Mouse (Mus musculus) thymus, adult 2 months (tissue): Measurements from ENCODE around the gene Ephb3. TPM values are rescaled to one million over a fixed set of nuclear protein-coding genes. Genes with fewer than 3 reads are reported as not detected.

Source experiments
- DNase-seq: peaks from one replicate; pipeline ENCODE4 v3.0.0; 2021
- H3K27ac ChIP-seq: fragments of 200-500 bp; 2 replicates; pipeline ENCODE4 v1.5.1; 2012; ENCODE audit warnings: low read length, control low read depth; ENCODE audit not compliant: control insufficient read depth, insufficient read depth
- H3K27me3 ChIP-seq: fragments of 200-500 bp; 2 replicates; pipeline ENCODE4 v1.6.1; 2012; ENCODE audit warnings: mild to moderate bottlenecking, low read length, moderate library complexity, mixed read lengths; ENCODE audit not compliant: control insufficient read depth, insufficient read depth
- H3K36me3 ChIP-seq: fragments of 200-500 bp; 2 replicates; pipeline ENCODE4 v1.6.1; 2012; ENCODE audit warnings: mild to moderate bottlenecking, low read length, moderate library complexity; ENCODE audit not compliant: control insufficient read depth, insufficient read depth
- H3K4me1 ChIP-seq: fragments of 200-500 bp; replicated peaks from 2 replicates; pipeline ENCODE4 v1.6.1; 2012; ENCODE audit warnings: low read length; ENCODE audit not compliant: control insufficient read depth, insufficient read depth
- H3K4me3 ChIP-seq: fragments of 200-500 bp; 2 replicates; pipeline ENCODE4 v1.5.1; 2012; ENCODE audit warnings: mild to moderate bottlenecking, low read length, control low read depth, moderate library complexity; ENCODE audit not compliant: control insufficient read depth, insufficient read depth
- CTCF ChIP-seq: fragments of 200-500 bp; IDR thresholded peaks from 2 replicates; pipeline ENCODE4 v1.5.1; 2012; ENCODE audit warnings: mild to moderate bottlenecking, control low read depth, low read length, moderate library complexity, borderline replicate concordance; ENCODE audit not compliant: control insufficient read depth, poor library complexity, insufficient read depth; ENCODE audit errors: extremely low read depth
- POLR2A ChIP-seq: fragments of 200-500 bp; IDR thresholded peaks from 2 replicates; pipeline ENCODE4 v1.6.1; 2012; ENCODE audit warnings: mild to moderate bottlenecking, low read length, control low read depth, moderate library complexity; ENCODE audit not compliant: control insufficient read depth, poor library complexity, insufficient read depth; ENCODE audit errors: extremely low read depth
- WGBS: fragments of 180-500 bp; shearing (Covaris S2); methylation state at CpG from one replicate; pipeline ENCODE4 v1.1.7; 2018; 5-methylcytosine and 5-hydroxymethylcytosine counted together
- polyA plus RNA-seq: library from polyadenylated mRNA; depleted of rRNA; stranded (reverse); fragments of >200 nt; gene quantifications from 2 replicates; pipeline ENCODE4 v1.2.3, GENCODE M21; 2012

Gene Ephb3
- polyA plus RNA-seq, 1 experiment: 3.8 TPM

DNA sequence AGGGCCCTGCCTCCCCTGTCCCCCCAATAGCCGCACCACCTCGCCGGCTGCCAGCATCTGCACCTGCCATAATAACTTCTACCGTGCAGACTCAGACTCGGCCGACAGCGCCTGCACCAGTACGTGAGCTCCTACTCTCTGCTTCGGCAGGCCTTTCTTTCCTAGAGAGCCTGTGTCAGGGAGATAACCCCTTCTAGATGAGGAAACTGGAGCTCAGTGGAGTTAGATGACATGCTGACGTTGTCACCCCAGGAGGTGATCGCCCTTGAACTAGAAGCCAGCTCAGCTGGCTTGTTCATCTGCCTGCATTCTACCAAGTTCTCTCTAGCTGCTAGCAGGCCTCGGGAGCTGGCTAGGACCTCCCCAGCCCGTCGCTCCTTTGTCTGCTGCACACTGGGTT, 12.7 kb downstream of the Ephb3 start:
- Histone ChIP-seq H3K36me3 (no peaks in the 10 kb centered on the region), H3K27ac (no peak overlapping the region), H3K4me1 (no peaks in the 10 kb centered on the region), H3K4me3 (no peak overlapping the region), H3K27me3 (no peaks in the 10 kb centered on the region)
- no peak for DNase-seq
- WGBS: 98% methylated on average over 14 of the region's 14 CpGs
- TF ChIP-seq POLR2A: no peak
- TF ChIP-seq CTCF: no peak

DNA sequence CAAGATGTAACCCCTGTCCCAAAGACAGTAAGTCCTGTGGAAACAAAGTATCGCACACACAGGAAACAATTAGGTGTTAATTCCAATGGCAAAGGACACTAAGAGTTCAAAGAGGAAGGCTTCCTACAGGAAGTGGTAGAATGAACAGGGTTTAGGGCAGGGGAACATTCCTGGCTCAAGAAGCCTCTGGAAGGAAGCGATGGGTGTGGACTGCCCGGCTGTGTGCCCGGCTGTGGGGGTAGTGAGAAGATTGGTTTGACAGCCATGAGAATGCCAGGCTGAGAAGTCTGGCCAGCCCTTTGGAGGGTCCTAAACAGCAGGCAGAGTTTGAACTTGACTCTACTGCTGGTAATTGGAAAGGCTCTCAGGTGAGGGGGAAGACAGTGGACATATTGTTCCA, 15.1 kb downstream of the Ephb3 start:
- H3K27ac ChIP-seq: no peak overlapping the region
- no peak for DNase-seq
- no peak overlapping the region for H3K4me3 ChIP-seq
- WGBS: 85% methylated on average over 4 of the region's 4 CpGs
- H3K36me3 ChIP-seq: no peaks in the 10 kb centered on the region
- no peaks in the 10 kb centered on the region for H3K27me3 ChIP-seq
- no peaks in the 10 kb centered on the region for H3K4me1 ChIP-seq
- no peak for TF ChIP-seq POLR2A
- TF ChIP-seq CTCF: no peak

DNA sequence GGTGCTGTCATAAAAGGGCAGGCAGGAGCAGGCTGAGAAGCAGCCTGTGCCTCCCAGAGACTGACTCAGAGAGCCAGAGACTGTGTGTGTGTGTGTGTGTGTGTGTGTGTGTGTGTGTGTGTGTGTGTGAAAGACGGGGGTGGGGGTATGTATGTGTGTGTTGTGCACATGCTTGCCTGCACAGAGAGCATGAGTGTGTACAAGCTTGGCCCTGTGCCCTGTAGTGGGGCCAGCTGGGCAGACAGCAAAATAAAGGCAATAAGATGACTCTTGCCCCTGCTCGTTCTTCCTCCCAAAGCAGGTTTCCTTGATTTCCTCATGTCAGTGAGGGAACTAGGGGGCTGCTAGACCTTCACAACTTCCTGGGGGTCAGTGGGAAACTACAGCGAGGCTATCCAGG, 18.5 kb downstream of the Ephb3 start:
- Histone ChIP-seq H3K27ac (no peak overlapping the region), H3K4me1 (no peaks in the 10 kb centered on the region), H3K27me3 (no peaks in the 10 kb centered on the region), H3K36me3 (no peaks in the 10 kb centered on the region), H3K4me3 (no peak overlapping the region)
- no peak for DNase-seq
- 79% methylated on average over 3 of the region's 3 CpGs for WGBS
- no peak for TF ChIP-seq POLR2A
- no peak for TF ChIP-seq CTCF

DNA sequence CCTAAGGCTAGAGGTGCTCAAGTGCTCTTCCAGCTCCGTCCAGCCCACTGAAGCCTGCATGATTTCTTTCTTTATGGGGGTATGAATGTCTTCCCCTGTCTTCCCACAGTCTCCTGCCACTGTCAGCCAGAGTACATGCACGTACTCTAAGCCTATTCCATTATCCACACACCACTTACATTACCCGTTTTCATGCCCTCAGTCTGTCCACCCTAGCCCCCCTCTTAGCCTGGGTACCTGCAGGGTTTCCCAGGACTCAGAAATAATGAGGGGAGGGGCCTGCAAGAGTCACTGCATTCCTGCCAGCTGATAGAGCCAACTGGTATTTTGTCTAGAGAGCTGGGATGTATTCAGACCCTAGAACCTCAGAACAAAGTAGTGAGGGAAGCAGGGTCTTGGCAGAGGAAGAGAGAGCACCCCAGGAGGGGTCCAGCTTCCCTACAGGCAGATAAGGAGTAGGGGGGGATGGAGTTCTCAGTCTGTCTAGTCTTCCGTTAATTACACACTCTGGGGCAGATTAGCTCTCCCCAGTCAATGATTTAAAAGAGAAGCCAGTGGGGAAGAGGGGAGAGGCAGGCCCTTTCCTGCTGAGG, 20.2 kb downstream of the Ephb3 start:
- no peaks in the 10 kb centered on the region for H3K27me3 ChIP-seq
- no peaks in the 10 kb centered on the region for H3K4me1 ChIP-seq
- no peak for DNase-seq
- no peak for TF ChIP-seq POLR2A
- TF ChIP-seq CTCF: no peak
- WGBS: 89% methylated on average over 4 of the region's 4 CpGs
- H3K4me3 ChIP-seq: no peak overlapping the region
- no peaks in the 10 kb centered on the region for H3K36me3 ChIP-seq
- no peak overlapping the region for H3K27ac ChIP-seq

DNA sequence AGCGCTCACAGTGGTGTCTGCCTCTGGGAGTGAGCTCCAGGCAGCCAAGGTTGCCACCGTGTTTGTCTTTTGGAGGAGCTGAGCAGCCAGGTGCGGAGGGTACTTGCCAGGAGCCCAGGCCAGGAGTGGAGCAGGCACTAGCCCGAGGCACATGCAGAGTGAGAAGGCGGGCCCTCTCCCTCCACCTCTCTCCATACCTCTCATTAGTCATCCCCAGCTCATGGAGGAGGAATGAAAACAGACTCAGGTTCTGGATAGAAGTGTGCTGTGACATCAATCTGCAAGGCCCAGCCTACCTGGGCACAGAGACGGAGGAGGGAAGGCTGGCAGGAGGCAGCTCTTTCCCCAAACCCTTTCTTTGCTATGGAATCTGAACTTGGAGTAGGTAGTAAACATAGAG, 22.1 kb downstream of the Ephb3 start:
- DNase-seq: no peak
- H3K36me3 ChIP-seq: no peaks in the 10 kb centered on the region
- no peaks in the 10 kb centered on the region for H3K4me1 ChIP-seq
- H3K27me3 ChIP-seq: no peaks in the 10 kb centered on the region
- WGBS: 85% methylated on average over 6 of the region's 6 CpGs
- TF ChIP-seq CTCF (no peak), POLR2A (no peak)
- no peak overlapping the region for H3K27ac ChIP-seq
- no peak overlapping the region for H3K4me3 ChIP-seq

DNA sequence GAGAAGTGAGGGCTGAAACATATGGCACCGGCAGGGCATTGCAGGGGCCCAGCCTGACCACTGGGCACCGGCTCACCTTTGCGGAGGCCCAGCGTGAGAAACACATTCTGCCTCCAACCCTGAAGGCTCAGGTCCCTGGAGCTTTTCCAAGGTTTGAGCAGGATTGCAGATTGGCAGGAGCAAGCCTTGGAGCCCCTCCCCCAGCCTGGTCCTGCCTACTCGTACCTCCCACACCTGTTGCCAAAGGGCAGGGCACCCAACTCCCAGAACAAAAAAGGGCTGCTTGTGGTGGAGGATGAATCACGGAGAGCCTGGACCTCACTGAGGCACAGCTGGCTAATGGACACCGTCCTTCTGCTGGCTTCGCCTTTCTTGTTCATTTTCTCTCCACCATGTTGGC, 30.6 kb downstream of the Ephb3 start:
- H3K27me3 ChIP-seq: no peaks in the 10 kb centered on the region
- H3K4me3 ChIP-seq: no peak overlapping the region
- H3K27ac ChIP-seq: no peak overlapping the region
- 89% methylated on average over 8 of the region's 8 CpGs for whole genome bisulfite sequencing
- no peak for DNase-seq
- no peaks in the 10 kb centered on the region for H3K36me3 ChIP-seq
- no peaks in the 10 kb centered on the region for H3K4me1 ChIP-seq
- no peak for TF ChIP-seq CTCF
- no peak for TF ChIP-seq POLR2A

DNA sequence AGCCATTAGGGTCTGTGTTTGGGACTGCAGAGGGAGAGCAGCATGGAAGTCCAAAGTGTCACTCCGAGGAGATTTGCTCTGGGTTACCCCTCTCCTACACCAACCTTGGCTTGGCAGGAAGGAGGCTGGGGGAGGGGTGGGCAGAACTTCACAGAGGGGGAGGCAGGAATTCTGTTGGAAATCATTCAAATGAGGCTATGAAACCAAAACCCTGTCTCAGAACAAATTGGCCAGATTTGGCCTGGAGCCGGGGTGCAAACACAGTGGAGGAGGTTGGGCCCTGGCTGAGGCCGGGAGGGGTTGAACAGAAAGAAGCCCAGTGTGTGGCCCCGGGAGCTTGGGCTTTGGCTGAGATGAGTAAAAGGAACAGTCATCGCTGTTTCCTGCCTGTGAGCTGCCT, 34.2 kb downstream of the Ephb3 start:
- 64% methylated on average over 5 of the region's 5 CpGs for WGBS
- H3K27ac ChIP-seq: no peak overlapping the region
- H3K27me3 ChIP-seq: no peaks in the 10 kb centered on the region
- no peak for DNase-seq
- no peak for TF ChIP-seq CTCF
- TF ChIP-seq POLR2A: no peak
- H3K36me3 ChIP-seq: no peaks in the 10 kb centered on the region
- H3K4me3 ChIP-seq: no peak overlapping the region
- H3K4me1 ChIP-seq: no peaks in the 10 kb centered on the region
